Mouse (Mus musculus): ENCODE measurements around the gene Zfp444.

Zfp444 gene

GRCm38 (mm10) chr7:6172006-6172649 is at the start of gene Zfp444:
TSS of gene Zfp444 (plus strand) at chr7:6172226.
- DNase-seq (ENCODE audit: low read depth, low spot score), result peak; percentile 100

- peak; percentile 83 for DNase-seq (ENCODE audit: low read depth, low spot score)
These were observed 45.2 kb upstream of the Zfp444 start for GRCm38 (mm10) chr7:6126690-6127448.

- DNase-seq (ENCODE audit: low read depth, low spot score), result peak; percentile 55
These were observed 41.7 kb upstream of the Zfp444 start for GRCm38 (mm10) chr7:6130346-6130745.

GRCm38 (mm10) chr7:6132646-6133045 is 39.4 kb upstream of the Zfp444 start:
- peak; percentile 62 for DNase-seq (ENCODE audit: low read depth, low spot score)

- no peak for DNase-seq (ENCODE audit: low read depth, low spot score)
These were observed 35.5 kb upstream of the Zfp444 start for GRCm38 (mm10) chr7:6136497-6136896.

GRCm38 (mm10) chr7:6139295-6139694 is 32.7 kb upstream of the Zfp444 start:
- DNase-seq (ENCODE audit: low read depth, low spot score), result no peak

GRCm38 (mm10) chr7:6143991-6144531 is 28.0 kb upstream of the Zfp444 start:
- no peak for DNase-seq (ENCODE audit: low read depth, low spot score)

- peak; percentile 23 for DNase-seq (ENCODE audit: low read depth, low spot score)
These were observed 26.4 kb upstream of the Zfp444 start for GRCm38 (mm10) chr7:6145423-6146188.

GRCm38 (mm10) chr7:6146194-6146981 is 25.6 kb upstream of the Zfp444 start:
- peak; percentile 53 for DNase-seq (ENCODE audit: low read depth, low spot score)

- DNase-seq (ENCODE audit: low read depth, low spot score), result no peak
These were observed 25.1 kb upstream of the Zfp444 start for GRCm38 (mm10) chr7:6146982-6147325.

- DNase-seq (ENCODE audit: low read depth, low spot score), result no peak
These were observed 24.3 kb upstream of the Zfp444 start for GRCm38 (mm10) chr7:6147688-6148087.

GRCm38 (mm10) chr7:6151266-6151665 is 20.8 kb upstream of the Zfp444 start:
- no peak for DNase-seq (ENCODE audit: low read depth, low spot score)

- no peak for DNase-seq (ENCODE audit: low read depth, low spot score)
These were observed 20.0 kb upstream of the Zfp444 start for GRCm38 (mm10) chr7:6152036-6152435.

GRCm38 (mm10) chr7:6153131-6153530 is 18.9 kb upstream of the Zfp444 start:
- no peak for DNase-seq (ENCODE audit: low read depth, low spot score)

- DNase-seq (ENCODE audit: low read depth, low spot score), result no peak
These were observed 17.9 kb upstream of the Zfp444 start for GRCm38 (mm10) chr7:6154164-6154563.

GRCm38 (mm10) chr7:6155031-6155872 is 16.8 kb upstream of the Zfp444 start:
- peak; percentile 86 for DNase-seq (ENCODE audit: low read depth, low spot score)

- DNase-seq (ENCODE audit: low read depth, low spot score), result peak; percentile 98
These were observed 16.1 kb upstream of the Zfp444 start, which contains the start of gene Zfp787 for GRCm38 (mm10) chr7:6155901-6156411. TSS of gene Zfp787 (minus strand) at chr7:6155997.

GRCm38 (mm10) chr7:6156901-6157472 is 15.0 kb upstream of the Zfp444 start:
- DNase-seq (ENCODE audit: low read depth, low spot score), result no peak

GRCm38 (mm10) chr7:6157479-6157878 is 14.5 kb upstream of the Zfp444 start:
- no peak for DNase-seq (ENCODE audit: low read depth, low spot score)

GRCm38 (mm10) chr7:6159604-6160003 is 12.4 kb upstream of the Zfp444 start:
- no peak for DNase-seq (ENCODE audit: low read depth, low spot score)

Measured in R1 (cell line).